Mouse (Mus musculus) C2C12 (cell line): ENCODE results near the gene Lepr. TPM values are rescaled to one million over a fixed set of nuclear protein-coding genes. Genes with fewer than 3 reads are reported as not detected.

Source experiments
- H3K27me3 ChIP-seq: one replicate; pipeline ENCODE4 v1.6.1; 2011; ENCODE audit not compliant: control insufficient read depth, insufficient read depth, insufficient read length
- H3K36me3 ChIP-seq: one replicate; pipeline ENCODE4 v1.6.1; 2011; ENCODE audit not compliant: control insufficient read depth, insufficient read depth
- H3K4me3 ChIP-seq: one replicate; pipeline ENCODE4 v1.5.1; 2011; ENCODE audit warnings: mild to moderate bottlenecking, control low read depth; ENCODE audit not compliant: poor library complexity, insufficient read depth, severe bottlenecking
- H3K79me2 ChIP-seq: one replicate; pipeline ENCODE4 v1.6.1; 2011; ENCODE audit not compliant: control insufficient read depth, insufficient read depth
- H3K79me3 ChIP-seq: one replicate; pipeline ENCODE4 v1.6.1; 2011; ENCODE audit warnings: low read depth, control low read depth
- H3ac ChIP-seq: one replicate; pipeline ENCODE3; 2011; ENCODE audit warnings: low read depth; ENCODE audit not compliant: control insufficient read depth, insufficient read length
- CEBPB ChIP-seq: IDR thresholded peaks from one replicate; pipeline ENCODE4 v1.6.1; 2011; ENCODE audit warnings: low read depth, mild to moderate bottlenecking, control low read depth, moderate library complexity
- CTCF ChIP-seq: IDR thresholded peaks from one replicate; pipeline ENCODE4 v1.5.1; 2011; ENCODE audit not compliant: control insufficient read depth, insufficient read depth, insufficient read length
- FOSL1 ChIP-seq: IDR thresholded peaks from one replicate; pipeline ENCODE4 v1.8.0; 2011; ENCODE audit warnings: mild to moderate bottlenecking, low read length; ENCODE audit not compliant: poor library complexity, insufficient read depth, severe bottlenecking
- MAX ChIP-seq: IDR thresholded peaks from one replicate; pipeline ENCODE4 v1.6.1; 2011; ENCODE audit warnings: mild to moderate bottlenecking, control low read depth
- MYOD1 ChIP-seq: IDR thresholded peaks from one replicate; pipeline ENCODE4 v1.6.1; 2011; ENCODE audit warnings: low read depth; ENCODE audit not compliant: control insufficient read depth, insufficient read length
- MYOG ChIP-seq: IDR thresholded peaks from one replicate; pipeline ENCODE4 v1.6.1; 2011; ENCODE audit not compliant: control insufficient read depth, insufficient read length; ENCODE audit errors: extremely low read depth
- USF1 ChIP-seq: IDR thresholded peaks from one replicate; pipeline ENCODE4 v1.6.1; 2011; ENCODE audit warnings: low read depth, mild to moderate bottlenecking, control low read depth, moderate library complexity
- polyA plus RNA-seq: library from polyadenylated mRNA; unstranded; fragments of >200 nt; fragmentation: generic; extraction: Trizol; gene quantifications from one replicate; pipeline ENCODE4 v1.2.1, GENCODE M21; 2012; ENCODE audit warnings: missing spikeins

Lepr gene
- polyA plus RNA-seq, 1 experiment, result 0.15 TPM

DNA sequence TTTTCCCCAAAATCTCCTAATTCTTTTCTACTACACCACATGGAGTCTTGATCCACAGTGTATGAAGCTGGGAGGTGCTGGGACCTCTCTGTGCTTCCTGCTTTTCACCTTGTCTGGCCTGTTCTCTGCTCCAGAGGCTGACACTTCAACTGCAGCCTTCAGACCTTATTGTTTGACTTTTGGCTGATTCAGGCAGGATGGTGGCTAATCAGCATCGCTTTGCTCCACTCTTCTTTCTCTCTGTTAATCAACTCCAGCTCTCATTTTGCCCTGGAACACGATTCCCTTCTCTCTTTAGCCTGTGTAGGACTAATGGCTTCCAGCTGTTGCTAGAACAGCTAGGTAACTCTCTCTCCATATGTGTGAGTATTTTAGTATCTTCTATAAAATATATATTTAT, 10.0 kb upstream of the Lepr start:
- Histone ChIP-seq H3K27me3 (no peaks in the 10 kb centered on the region), H3K79me3 (no peaks in the 10 kb centered on the region), H3K36me3 (no peaks in the 10 kb centered on the region), H3K4me3 (no peak overlapping the region), H3ac (no peak overlapping the region), H3K79me2 (no peaks in the 10 kb centered on the region)
- TF ChIP-seq CEBPB, result no peak
- TF ChIP-seq CTCF, result no peak
- TF ChIP-seq MYOD1, result no peak
- no peak for TF ChIP-seq USF1
- no peak for TF ChIP-seq FOSL1
- no peak for TF ChIP-seq MAX
- TF ChIP-seq MYOG, result no peak

DNA sequence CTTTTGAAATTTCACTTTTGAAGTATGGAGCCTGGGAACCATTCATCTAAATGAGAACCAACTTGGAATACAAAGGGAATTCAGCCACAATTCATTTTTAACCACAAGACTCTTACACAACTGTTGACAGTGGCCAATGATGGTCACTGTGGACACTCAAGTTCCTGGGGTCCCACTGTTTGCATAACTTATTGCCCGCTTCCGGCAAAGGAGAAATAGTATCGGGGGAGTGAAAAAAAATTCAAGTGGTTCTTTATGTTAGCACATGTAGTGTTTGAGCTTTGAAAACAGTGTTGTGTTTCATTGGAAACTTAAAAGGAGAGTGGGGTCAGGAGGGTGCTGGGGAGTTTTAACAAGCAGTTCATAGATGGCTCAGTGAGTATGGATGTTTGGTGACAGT, 9.3 kb upstream of the Lepr start:
- Histone ChIP-seq H3K36me3 (no peaks in the 10 kb centered on the region), H3K79me2 (no peaks in the 10 kb centered on the region), H3K79me3 (no peaks in the 10 kb centered on the region), H3K4me3 (no peak overlapping the region), H3K27me3 (no peaks in the 10 kb centered on the region), H3ac (no peak overlapping the region)
- TF ChIP-seq FOSL1 (no peak), USF1 (no peak), MYOG (no peak), MAX (no peak), CEBPB (no peak), MYOD1 (no peak), CTCF (no peak)

GRCm38 (mm10) chr4:101710361-101710760, 6.8 kb upstream of the Lepr start:
- Histone ChIP-seq H3K36me3 (no peaks in the 10 kb centered on the region), H3K79me3 (no peaks in the 10 kb centered on the region), H3K4me3 (no peak overlapping the region), H3K79me2 (no peaks in the 10 kb centered on the region), H3ac (no peak overlapping the region), H3K27me3 (no peaks in the 10 kb centered on the region)
- no peak for TF ChIP-seq MYOG
- TF ChIP-seq MYOD1, result no peak

DNA sequence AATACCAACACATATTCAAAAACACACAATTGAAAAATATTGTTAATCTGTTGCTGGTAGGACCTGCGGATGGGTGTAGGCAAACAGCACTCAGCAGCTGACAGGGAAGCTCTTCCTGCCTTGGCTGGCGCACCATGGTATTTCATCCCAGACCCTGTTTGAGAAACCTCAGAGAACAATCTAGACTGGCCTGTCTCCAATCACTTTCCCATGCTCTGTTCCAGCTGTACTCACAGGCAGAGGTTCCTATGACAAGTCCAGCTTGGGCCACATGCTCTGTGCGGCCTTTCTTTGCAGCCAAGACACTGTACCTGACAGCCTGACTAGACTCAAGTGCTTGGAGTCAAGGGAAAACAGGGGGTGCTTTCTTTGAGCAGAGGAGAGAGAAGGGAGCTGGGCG, 6.1 kb upstream of the Lepr start:
- H3K4me3 ChIP-seq, result no peak overlapping the region
- no peaks in the 10 kb centered on the region for H3K79me3 ChIP-seq
- TF ChIP-seq FOSL1, result no peak
- TF ChIP-seq MYOG, result no peak
- no peak for TF ChIP-seq MAX
- no peak for TF ChIP-seq CEBPB
- no peaks in the 10 kb centered on the region for H3K27me3 ChIP-seq
- no peaks in the 10 kb centered on the region for H3K36me3 ChIP-seq
- no peak overlapping the region for H3ac ChIP-seq
- H3K79me2 ChIP-seq, result no peaks in the 10 kb centered on the region

GRCm38 (mm10) chr4:101712563-101712962, 4.6 kb upstream of the Lepr start:
- Histone ChIP-seq H3ac (no peak overlapping the region), H3K79me3 (no peaks in the 10 kb centered on the region), H3K36me3 (no peaks in the 10 kb centered on the region), H3K79me2 (no peaks in the 10 kb centered on the region), H3K4me3 (no peak overlapping the region), H3K27me3 (no peaks in the 10 kb centered on the region)
- no peak for TF ChIP-seq USF1

- Histone ChIP-seq H3K27me3 (no peaks in the 10 kb centered on the region), H3K79me3 (no peaks in the 10 kb centered on the region), H3K4me3 (no peak overlapping the region), H3K36me3 (no peaks in the 10 kb centered on the region), H3ac (no peak overlapping the region), H3K79me2 (no peaks in the 10 kb centered on the region)
- no peak for TF ChIP-seq USF1
- no peak for TF ChIP-seq MYOG
- TF ChIP-seq MYOD1, result no peak
- no peak for TF ChIP-seq CEBPB
- TF ChIP-seq CTCF, result no peak
- no peak for TF ChIP-seq MAX
- no peak for TF ChIP-seq FOSL1
These were observed 1.9 kb upstream of the Lepr start for GRCm38 (mm10) chr4:101715302-101715701.

DNA sequence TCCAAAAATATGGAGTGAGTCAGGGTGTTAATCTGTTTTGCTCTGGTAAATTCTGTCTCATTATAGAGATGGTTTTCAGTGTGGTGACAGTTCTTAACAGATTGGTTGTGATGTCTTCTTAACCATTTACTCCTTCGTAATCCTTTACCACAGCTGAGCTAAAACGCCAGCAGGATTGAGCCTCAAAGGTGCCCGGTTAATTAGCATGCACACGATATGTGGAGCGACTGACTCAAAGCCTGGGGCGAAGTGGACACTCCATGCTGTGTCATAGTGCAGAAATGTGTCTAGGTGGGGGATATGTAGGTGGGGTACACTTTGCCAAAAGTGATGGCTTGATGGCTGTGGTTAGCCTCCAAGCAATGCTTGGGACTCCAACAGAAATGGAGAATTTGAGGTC, 1.4 kb upstream of the Lepr start:
- H3K79me2 ChIP-seq, result no peaks in the 10 kb centered on the region
- H3K27me3 ChIP-seq, result no peaks in the 10 kb centered on the region
- H3K79me3 ChIP-seq, result no peaks in the 10 kb centered on the region
- no peak overlapping the region for H3K4me3 ChIP-seq
- H3ac ChIP-seq, result no peak overlapping the region
- no peaks in the 10 kb centered on the region for H3K36me3 ChIP-seq
- TF ChIP-seq MYOG (no peak), FOSL1 (no peak), CEBPB (no peak), CTCF (no peak), MYOD1 (no peak), USF1 (no peak), MAX (no peak)
